Mouse (Mus musculus) G1E (cell line): Measurements from ENCODE around the gene Ppp1r12b.

Source experiments
- CTCF ChIP-seq: IDR thresholded peaks from 2 replicates; pipeline ENCODE4 v1.5.1; 2012; ENCODE audit warnings: low read depth, low read length, inconsistent platforms, mixed read lengths
- GATA1 ChIP-seq: IDR thresholded peaks from 2 replicates; pipeline ENCODE4 v1.6.1; 2012; ENCODE audit warnings: borderline replicate concordance, low read length, inconsistent platforms, mixed read lengths

- no peak for TF ChIP-seq CTCF
- TF ChIP-seq GATA1, result no peak
Measured at GRCm38 (mm10) chr1:134815748-134816147, 140.0 kb downstream of the Ppp1r12b start.
